Mouse (Mus musculus): ENCODE data around the gene Hist2h3c2.
A peak's percentile ranks its signal among the peaks of the same experiment; 100 is the strongest.
"Not testable (repeated sequence)": the region's sequence is repeated elsewhere in the genome, so short reads cannot be mapped to it uniquely, and the experiment has no call there.

Hist2h3c2 gene

GRCm38 (mm10) chr3:96238954-96239793 lies at the start of gene Hist2h3c2:
Gene Hist2h3c2, minus strand, starts transcription at chr3:96239127.
- not testable (repeated sequence) for DNase-seq (ENCODE audit: low read depth, low spot score)

GRCm38 (mm10) chr3:96287334-96287733 lies 48.4 kb upstream of the Hist2h3c2 start:
- DNase-seq (ENCODE audit: low read depth, low spot score): not testable (repeated sequence)

GRCm38 (mm10) chr3:96284457-96284856 lies 45.5 kb upstream of the Hist2h3c2 start:
- no peak for DNase-seq (ENCODE audit: low read depth, low spot score)

GRCm38 (mm10) chr3:96280660-96281059 lies 41.7 kb upstream of the Hist2h3c2 start:
- no peak for DNase-seq (ENCODE audit: low read depth, low spot score)

- DNase-seq (ENCODE audit: low read depth, low spot score): peak; percentile 96
These were observed 39.1 kb upstream of the Hist2h3c2 start for GRCm38 (mm10) chr3:96277800-96278624.

- no peak for DNase-seq (ENCODE audit: low read depth, low spot score)
These were observed 38.5 kb upstream of the Hist2h3c2 start for GRCm38 (mm10) chr3:96277428-96277799.

GRCm38 (mm10) chr3:96273591-96274465 lies 34.9 kb upstream of the Hist2h3c2 start:
- DNase-seq (ENCODE audit: low read depth, low spot score): no peak

- peak; percentile 97 for DNase-seq (ENCODE audit: low read depth, low spot score)
These were observed 30.9 kb upstream of the Hist2h3c2 start, which contains the start of gene Hist2h2bb for GRCm38 (mm10) chr3:96269511-96270474. Gene Hist2h2bb, plus strand, starts transcription at chr3:96269752.

- peak; percentile 47 for DNase-seq (ENCODE audit: low read depth, low spot score)
These were observed 29.9 kb upstream of the Hist2h3c2 start for GRCm38 (mm10) chr3:96268776-96269378.

GRCm38 (mm10) chr3:96268051-96268775 lies 29.3 kb upstream of the Hist2h3c2 start, which contains the start of gene Hist2h3b:
Gene Hist2h3b, plus strand, starts transcription at chr3:96268654.
- DNase-seq (ENCODE audit: low read depth, low spot score): peak; percentile 86

GRCm38 (mm10) chr3:96267541-96267940 lies 28.6 kb upstream of the Hist2h3c2 start:
- DNase-seq (ENCODE audit: low read depth, low spot score): no peak

GRCm38 (mm10) chr3:96266132-96266710 lies 27.3 kb upstream of the Hist2h3c2 start:
- no peak for DNase-seq (ENCODE audit: low read depth, low spot score)

- no peak for DNase-seq (ENCODE audit: low read depth, low spot score)
These were observed 25.6 kb upstream of the Hist2h3c2 start for GRCm38 (mm10) chr3:96264404-96264949.

GRCm38 (mm10) chr3:96263558-96264403 lies 24.9 kb upstream of the Hist2h3c2 start:
- peak; percentile 47 for DNase-seq (ENCODE audit: low read depth, low spot score)

- DNase-seq (ENCODE audit: low read depth, low spot score): peak; percentile 93
These were observed 24.1 kb upstream of the Hist2h3c2 start, which contains the start of gene Hist2h4 for GRCm38 (mm10) chr3:96262979-96263550. Gene Hist2h4, minus strand, starts transcription at chr3:96263311.

GRCm38 (mm10) chr3:96262216-96262875 lies 23.4 kb upstream of the Hist2h3c2 start:
- DNase-seq (ENCODE audit: low read depth, low spot score): peak; percentile 83
